Mouse (Mus musculus) ovary, postnatal 14 days (tissue): ENCODE data around the gene Tmem185b.

Source experiments
- DNase-seq: peaks from one replicate; pipeline ENCODE4 v3.0.0; 2022; ENCODE audit warnings: low spot score

The Tmem185b gene

DNA sequence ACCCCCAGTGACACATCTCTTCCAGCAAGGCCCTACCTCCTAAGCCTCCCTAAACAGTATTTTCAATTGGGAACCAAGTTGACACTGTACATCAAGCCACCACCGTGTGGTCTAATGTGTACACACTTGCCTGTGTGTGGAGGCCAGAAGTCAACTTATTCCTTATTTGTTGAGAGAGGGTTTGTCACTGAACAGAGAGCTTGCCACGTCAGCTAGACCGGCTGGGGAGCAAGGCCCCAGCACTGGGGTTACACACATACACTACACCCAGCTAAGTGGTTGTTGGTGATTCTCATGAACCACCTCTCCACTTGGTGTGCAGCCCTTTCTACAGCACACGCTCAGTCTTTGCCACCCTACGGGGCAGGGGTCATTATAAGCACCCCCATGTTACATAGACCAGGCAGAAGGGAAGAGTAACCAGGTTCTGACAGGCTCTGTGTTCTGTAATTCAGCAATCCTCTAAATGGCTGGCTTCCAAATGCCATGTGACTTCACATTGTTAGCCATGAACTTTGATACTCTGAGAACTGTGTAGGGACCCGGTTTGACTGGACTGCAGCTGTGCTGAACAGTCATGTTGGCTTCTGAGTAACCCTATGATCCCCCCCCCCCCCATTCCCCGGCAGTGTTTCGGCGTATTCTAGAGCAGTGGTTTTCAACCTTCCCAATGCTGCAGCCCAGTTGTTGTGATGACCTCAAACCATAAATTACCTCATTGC, 15.0 kb downstream of the Tmem185b start:
- no peak for DNase-seq

DNA sequence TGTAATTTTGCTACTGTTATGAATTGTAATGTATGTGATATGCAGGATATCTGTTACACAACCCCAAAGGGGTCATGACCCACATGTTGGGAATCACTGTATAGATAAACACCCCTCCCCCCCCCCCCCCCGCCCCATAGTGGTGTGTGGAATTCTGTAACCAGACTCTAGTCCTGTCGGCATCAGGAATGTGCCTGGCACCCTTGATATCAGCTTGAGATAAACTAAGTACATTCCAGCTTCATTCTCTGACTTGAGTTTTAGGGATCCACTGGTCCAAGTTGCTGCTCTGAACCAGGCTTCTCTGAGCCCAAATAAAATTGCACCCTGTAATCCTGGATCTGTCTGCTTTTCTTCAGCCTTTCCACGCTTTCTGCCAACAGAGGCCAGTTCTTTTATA, 15.6 kb downstream of the Tmem185b start:
- no peak for DNase-seq

DNA sequence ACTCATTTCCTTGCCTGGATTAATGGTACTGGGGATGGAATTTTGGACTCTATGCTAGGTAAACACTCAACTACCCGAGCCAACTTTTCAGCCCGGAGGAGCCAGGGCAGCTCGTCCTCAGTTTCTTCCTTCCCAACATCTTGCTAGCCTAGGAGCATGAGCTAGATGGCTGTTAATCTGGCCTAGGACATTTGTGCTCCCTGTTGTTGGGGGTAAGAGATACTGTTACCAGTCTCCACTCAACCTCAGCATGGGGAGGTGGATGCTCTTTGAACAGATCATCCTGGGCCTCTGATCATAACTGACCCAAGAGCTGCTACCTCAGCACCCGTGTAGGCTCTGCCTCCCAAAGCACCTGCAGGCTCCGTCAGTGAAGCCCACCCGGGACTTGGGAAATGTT, 17.4 kb downstream of the Tmem185b start:
- DNase-seq = no peak

DNA sequence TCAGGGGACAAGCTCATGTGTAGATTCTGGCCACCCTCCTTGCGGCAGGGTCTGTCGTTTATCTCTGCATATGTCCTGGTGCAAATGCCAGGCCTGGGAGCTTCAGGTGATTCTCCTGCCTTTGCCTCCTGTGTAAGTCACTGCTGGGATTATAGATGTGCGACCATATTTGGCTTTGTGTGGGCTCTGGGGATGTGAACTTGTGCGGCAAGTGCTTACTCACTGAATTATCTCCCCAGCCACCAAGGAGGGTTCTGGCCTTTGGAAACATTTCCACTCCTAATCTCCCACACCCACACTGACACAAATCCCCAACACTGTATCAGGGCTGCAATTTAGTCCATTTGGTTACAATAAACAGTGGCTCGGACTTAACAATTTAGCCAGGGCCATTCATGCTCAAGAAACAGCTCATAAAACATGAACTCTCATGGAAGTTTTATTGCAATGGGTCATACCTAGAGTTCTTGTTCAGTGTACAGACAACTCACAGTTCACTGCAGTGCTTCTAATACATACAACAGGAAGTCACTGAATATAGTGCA, 18.7 kb downstream of the Tmem185b start:
- DNase-seq = no peak

DNA sequence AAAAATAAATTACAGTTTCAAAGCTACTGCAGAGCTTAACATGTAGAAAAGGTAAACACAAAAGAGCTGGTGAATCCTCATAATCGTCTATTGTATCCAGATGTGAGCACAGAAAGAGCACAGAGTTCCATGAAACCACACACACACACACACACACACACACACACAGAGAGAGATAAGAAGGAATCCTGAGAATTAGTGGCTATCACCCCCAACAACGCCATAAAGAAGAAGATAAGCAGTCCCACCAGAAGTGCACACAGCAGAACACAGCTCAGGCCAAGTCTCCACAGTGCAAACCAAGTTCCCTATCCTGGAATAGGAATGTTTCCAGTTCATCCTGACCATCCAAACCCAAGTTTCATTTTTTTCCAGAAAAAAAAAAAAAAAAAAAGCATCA, 19.2 kb downstream of the Tmem185b start:
- no peak for DNase-seq

DNA sequence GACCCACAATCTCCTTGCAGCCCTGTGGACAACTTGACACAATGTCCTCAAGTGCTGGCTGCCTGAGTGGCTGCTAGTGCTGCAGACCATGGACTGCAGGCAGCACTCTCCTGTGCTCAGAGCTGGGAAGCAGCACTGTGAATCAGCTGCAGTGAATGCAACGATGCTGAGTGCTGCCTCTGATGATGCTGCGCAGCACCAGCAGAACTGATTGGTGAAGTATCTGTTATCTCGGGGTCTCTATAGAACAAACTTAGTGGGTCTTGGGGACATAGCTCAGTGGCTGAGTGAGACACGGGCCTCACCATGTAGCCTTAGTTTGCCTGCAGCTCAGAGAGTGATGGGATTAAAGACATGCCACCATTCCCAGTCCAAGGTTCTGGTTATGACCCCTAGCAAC, 19.7 kb downstream of the Tmem185b start:
- no peak for DNase-seq

DNA sequence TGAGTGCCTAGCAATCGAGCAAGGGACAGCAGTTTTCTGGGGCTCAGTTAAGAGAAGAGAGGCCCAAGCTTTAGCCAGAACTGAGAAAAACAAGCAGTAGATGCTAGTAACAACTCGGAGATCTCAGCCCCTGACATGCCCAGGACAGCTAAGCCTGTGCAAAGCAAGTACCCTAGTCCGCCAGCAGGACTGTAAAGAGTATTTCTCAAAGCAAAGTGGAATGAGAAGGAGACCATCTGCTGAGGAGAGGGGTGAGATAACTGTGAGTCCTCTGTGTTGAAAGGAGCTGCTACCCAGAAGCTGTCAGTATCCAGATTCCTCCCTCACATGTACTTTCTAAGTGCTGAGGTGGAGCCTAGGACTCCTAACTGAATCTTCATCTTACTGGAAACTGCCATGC, 20.5 kb downstream of the Tmem185b start:
- no peak for DNase-seq

DNA sequence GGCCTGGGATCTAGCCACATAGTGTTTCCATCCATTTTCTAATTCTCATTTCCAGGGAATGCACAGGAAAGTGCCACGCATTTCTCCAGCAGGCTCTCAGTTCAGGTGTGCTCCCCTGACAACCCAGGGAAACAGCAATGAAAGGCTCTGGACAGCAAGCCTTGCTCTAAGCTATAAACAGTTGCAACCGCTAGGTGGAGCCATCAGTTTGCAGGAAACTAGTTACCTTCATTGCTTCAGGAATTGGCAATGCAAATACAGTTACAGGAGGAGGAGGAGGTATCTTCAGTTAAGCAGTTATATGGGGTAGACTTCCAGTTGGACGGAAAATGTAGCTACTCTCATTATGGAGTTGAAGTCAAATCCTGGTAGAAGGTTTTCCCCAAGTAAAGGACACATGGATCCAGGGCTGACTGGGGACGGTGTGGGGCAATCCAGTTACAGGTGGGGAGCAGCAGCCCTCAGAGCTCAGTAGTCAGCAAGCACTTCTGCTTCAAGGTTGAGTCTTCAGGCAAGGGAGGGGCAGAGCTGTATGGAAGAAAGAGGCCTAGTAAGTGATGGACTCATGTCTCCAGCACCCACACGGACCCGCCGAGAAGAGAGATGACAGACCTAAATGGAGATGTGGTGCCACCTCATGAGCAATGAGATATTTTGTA, 22.8 kb downstream of the Tmem185b start:
- DNase-seq = peak; percentile 80

DNA sequence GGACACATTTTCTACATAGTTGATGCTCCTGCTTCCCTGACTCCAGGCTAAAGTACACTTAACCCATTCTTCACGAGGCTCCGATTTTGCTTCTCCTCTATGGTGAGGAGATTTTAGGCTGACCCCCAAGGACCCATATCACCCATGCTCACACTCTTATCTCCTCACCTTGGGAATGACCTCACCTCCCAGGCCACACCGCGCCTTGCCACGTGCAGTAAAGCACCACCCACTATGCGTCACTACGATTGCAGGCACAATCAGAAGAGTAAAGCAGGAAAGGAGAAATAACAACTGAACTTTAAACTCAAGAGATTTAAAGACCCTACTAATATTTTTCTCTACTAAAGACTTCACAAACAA, 23.3 kb downstream of the Tmem185b start:
- DNase-seq = no peak

DNA sequence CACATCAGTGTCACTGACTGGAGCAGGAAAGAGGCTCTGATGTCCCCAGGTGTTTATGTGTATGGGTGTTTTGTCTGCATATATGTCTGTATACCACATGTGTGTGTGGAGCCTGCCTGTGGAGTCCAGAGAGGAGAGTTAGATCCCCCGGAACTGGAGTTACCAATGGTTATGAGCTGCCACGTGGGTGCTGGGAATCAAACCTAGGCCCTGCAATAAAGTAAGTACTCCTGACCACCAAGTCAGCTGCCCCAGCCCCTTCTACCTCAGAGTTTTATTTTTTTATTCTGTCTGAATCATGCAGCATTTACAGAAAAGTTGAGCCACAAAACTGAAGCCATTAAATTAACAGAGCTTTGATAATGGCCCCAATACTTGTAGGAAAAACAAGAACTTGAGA, 24.1 kb downstream of the Tmem185b start:
- no peak for DNase-seq

DNA sequence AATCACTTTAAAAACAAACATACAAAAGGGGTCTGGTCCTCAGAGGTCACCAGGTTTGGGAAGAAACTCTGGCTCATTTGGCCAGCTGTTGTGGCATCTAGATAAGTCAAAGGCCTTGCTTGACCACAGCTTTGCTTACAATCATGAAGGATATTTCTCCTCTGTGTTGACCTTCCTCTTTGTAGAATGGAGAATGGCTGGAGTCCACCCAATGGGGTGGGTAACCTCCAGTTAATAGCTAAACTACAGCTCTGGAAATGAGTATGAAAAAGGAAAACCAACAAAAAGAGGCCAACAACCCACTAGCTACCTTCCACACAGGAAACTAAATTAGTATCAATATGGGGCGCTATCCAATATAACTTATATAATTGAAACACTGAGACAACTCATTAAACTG, 25.7 kb downstream of the Tmem185b start:
- no peak for DNase-seq

DNA sequence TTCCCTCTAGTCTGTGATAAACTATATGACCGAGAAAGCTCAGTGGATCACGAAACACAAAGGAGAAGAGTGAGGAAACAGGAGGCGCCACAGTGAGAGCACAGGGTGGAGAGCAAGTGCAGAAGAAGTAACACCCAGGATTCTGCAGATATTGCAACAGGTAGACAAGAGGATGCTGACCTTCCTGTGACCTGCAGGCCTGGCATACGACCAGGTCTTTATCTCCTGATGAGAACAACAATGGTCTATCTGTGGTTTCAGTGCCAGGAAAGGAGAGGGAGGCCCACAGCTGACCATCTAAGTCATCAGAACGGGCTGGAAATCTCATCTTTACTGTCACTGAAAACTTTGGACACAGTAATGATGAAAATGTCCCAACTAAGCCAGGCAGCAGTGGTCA, 29.7 kb downstream of the Tmem185b start:
- no peak for DNase-seq

DNA sequence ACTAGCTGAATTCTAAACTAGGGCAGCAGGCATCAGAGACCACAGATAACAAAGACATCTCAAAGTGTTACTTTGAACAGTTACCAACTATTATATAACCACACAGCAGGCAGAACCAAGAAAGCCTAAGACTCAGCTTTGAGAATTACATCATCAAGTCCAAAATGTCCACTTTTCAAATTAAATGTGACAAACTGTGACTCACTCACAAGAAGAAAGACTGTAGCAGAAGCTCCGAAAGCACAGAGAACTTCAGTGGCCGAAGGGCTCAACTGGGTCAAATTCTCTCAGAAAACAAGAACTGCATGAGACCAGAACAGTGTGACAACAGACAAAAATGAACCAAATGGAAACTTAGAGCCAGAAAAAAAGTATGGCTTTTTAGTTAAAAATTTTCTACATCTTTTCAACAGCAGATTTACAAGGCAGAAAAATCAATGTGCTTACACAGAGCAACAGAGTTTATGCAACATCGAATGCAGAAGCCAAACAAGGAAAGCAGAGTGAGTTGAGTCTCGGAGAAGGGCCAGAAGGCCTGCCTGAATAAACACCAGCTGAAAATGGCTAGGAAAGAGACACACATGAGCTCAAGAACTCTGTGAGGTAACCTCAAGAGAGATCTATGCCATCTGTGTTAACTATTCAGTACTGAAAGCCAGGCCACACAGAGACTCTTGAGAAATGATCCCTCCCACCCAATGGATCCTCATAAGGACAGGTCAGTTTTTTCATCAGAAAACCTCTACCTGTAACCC, 31.9 kb downstream of the Tmem185b start:
- DNase-seq = no peak

DNA sequence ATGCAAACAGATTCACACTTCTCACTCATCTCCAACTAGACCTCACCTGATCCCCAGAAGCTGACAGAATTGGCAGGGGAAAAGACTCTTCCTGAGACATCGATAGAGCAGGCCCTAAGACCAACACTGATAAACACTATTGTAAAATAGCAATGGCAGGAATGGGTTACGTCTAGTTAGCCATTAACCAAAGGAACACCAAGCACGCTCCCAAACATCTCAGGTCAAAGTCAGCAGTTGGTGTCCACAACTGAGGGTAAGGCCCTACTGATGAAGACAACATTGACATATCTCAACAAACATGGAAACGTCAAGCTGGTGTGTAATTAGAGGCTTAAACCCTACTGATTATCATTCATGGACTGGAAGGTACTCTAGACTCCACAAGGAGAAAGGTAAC, 39.6 kb downstream of the Tmem185b start:
- no peak for DNase-seq

DNA sequence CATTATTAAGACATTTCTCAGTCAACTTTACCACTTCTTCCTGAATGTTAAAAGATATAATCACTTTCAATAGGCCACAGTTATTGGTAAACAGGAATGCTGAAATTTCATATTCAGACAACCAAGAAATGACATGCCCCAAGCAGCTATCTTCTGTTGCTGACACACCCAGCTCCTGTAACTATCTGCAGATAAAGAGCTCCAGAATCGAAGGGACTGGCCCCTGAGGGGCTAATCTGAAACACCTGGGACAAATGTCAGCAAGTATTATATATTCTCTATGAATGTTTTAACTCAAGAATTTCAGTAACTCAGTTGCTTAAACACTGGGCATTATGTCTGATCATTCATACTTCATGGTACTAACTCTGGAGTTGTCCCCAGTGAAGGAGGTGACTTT, 44.2 kb downstream of the Tmem185b start:
- no peak for DNase-seq
